Mouse (Mus musculus) megakaryocyte, embryonic 14.5 days (primary cell): ENCODE data around the gene Pgs1.

Experiments used
- FLI1 ChIP-seq: IDR thresholded peaks from 2 replicates; pipeline ENCODE4 v1.6.1; 2012; ENCODE audit warnings: low read length, inconsistent platforms, mixed read lengths
- GATA1 ChIP-seq: IDR thresholded peaks from 3 replicates; pipeline ENCODE4 v1.6.1; 2012; ENCODE audit warnings: mixed read lengths, low read length, inconsistent platforms, borderline replicate concordance

- TF ChIP-seq GATA1, result no peak
- no peak for TF ChIP-seq FLI1
Measured at GRCm38 (mm10) chr11:117987032-117987451, 950 bp downstream of the Pgs1 start.
